Mouse (Mus musculus) MEL (cell line): ENCODE measurements at regions not wholly inside any gene's neighbourhood (a gene's known extent, or its start where the extent isn't known, plus 50 kb on each side); places are given as distances from the start of the nearest gene placed in this dataset.

Experiments used
- DNase-seq: peaks from one replicate; pipeline ENCODE4 v3.0.0; 2011; ENCODE audit warnings: low read depth, low spot score
- H3K27ac ChIP-seq: 2 replicates; pipeline ENCODE4 v1.5.1; 2012; ENCODE audit warnings: low read depth, mild to moderate bottlenecking, control low read depth, low read length, moderate library complexity; ENCODE audit not compliant: control insufficient read depth
- H3K27me3 ChIP-seq, 2 experiments: fragments of 150-350 bp in 1 of 2; sonication (generic) in 1 of 2; 2 replicates each; pipeline ENCODE4 v1.6.1; 2012; ENCODE audit warnings: low read length in 2 of 2, mild to moderate bottlenecking in 2 of 2, improper control_type of control experiment in 1 of 2, moderate library complexity in 1 of 2; ENCODE audit not compliant: insufficient read depth in 2 of 2, control insufficient read depth in 1 of 2
- H3K36me3 ChIP-seq, 2 experiments: 2 replicates each; pipeline ENCODE4 v1.6.1; 2012 to 2014; ENCODE audit warnings: low read length in 2 of 2, improper control_type of control experiment in 1 of 2, inconsistent platforms in 1 of 2, mild to moderate bottlenecking in 1 of 2; ENCODE audit not compliant: insufficient read depth in 2 of 2, control insufficient read depth in 1 of 2
- H3K4me1 ChIP-seq, 2 experiments: fragments of 150-350 bp in 1 of 2; sonication (generic) in 1 of 2; 2 replicates each; pipeline ENCODE4 v1.6.1; 2012; ENCODE audit warnings: low read length in 2 of 2, improper control_type of control experiment in 1 of 2, mild to moderate bottlenecking in 1 of 2; ENCODE audit not compliant: insufficient read depth in 2 of 2, control insufficient read depth in 1 of 2
- H3K4me3 ChIP-seq, 2 experiments: fragments of 150-350 bp in 1 of 2; sonication (generic) in 1 of 2; 2 replicates each; pipeline ENCODE4 v1.5.1; 2012; ENCODE audit warnings: low read depth in 2 of 2, low read length in 2 of 2, mild to moderate bottlenecking in 2 of 2, moderate library complexity in 2 of 2, control low read depth in 1 of 2, improper control_type of control experiment in 1 of 2; ENCODE audit not compliant: control insufficient read depth in 1 of 2, insufficient read depth in 1 of 2
- H3K79me2 ChIP-seq: 2 replicates; pipeline ENCODE4 v1.6.1; 2012; ENCODE audit warnings: mild to moderate bottlenecking, low read length, moderate library complexity; ENCODE audit not compliant: control insufficient read depth, poor library complexity, insufficient read depth
- H3K9ac ChIP-seq: 2 replicates; pipeline ENCODE4 v1.6.1; 2012; ENCODE audit warnings: low read depth, mild to moderate bottlenecking, control low read depth, low read length, moderate library complexity; ENCODE audit not compliant: control insufficient read depth, poor library complexity, severe bottlenecking
- H3K9me3 ChIP-seq: fragments of 150-350 bp; sonication (generic); replicated peaks from 2 replicates; pipeline ENCODE4 v1.6.1; 2012; ENCODE audit warnings: mild to moderate bottlenecking, low read length, improper control_type of control experiment, moderate library complexity; ENCODE audit not compliant: insufficient read depth
- BHLHE40 ChIP-seq: IDR thresholded peaks from 2 replicates; pipeline ENCODE4 v1.6.1; 2012; ENCODE audit warnings: low read depth, mild to moderate bottlenecking, inconsistent platforms, low read length, improper control_type of control experiment, borderline replicate concordance
- CHD1 ChIP-seq: IDR thresholded peaks from 2 replicates; pipeline ENCODE4 v1.6.1; 2012; ENCODE audit warnings: low read depth, mild to moderate bottlenecking, inconsistent platforms, low read length, improper control_type of control experiment
- CHD2 ChIP-seq: IDR thresholded peaks from 2 replicates; pipeline ENCODE4 v1.6.1; 2011; ENCODE audit warnings: low read length, improper control_type of control experiment
- ELF1 ChIP-seq: IDR thresholded peaks from 2 replicates; pipeline ENCODE4 v1.6.1; 2014; ENCODE audit warnings: low read depth, mild to moderate bottlenecking, inconsistent platforms, low read length, improper control_type of control experiment, moderate library complexity
- EP300 ChIP-seq, 2 experiments: IDR thresholded peaks; 2 replicates each; pipeline ENCODE4 v1.6.1; 2011; ENCODE audit warnings: improper control_type of control experiment in 2 of 2, low read length in 2 of 2, low read depth in 1 of 2, mild to moderate bottlenecking in 1 of 2
- GATA1 ChIP-seq: IDR thresholded peaks from 2 replicates; pipeline ENCODE4 v1.6.1; 2011; ENCODE audit warnings: low read depth, low read length, improper control_type of control experiment
- KAT2A ChIP-seq: conservative IDR thresholded peaks from 2 replicates; pipeline ENCODE4 v1.6.1; 2012; ENCODE audit warnings: low read depth, low read length, improper control_type of control experiment, inconsistent platforms
- MAFK ChIP-seq: IDR thresholded peaks from 2 replicates; pipeline ENCODE4 v1.6.1; 2011; ENCODE audit warnings: low read depth, mild to moderate bottlenecking, low read length, improper control_type of control experiment, borderline replicate concordance
- MAX ChIP-seq: IDR thresholded peaks from 2 replicates; pipeline ENCODE4 v1.6.1; 2011; ENCODE audit warnings: low read length, improper control_type of control experiment
- MYC ChIP-seq: IDR thresholded peaks from 2 replicates; pipeline ENCODE4 v1.6.1; 2011; ENCODE audit warnings: low read depth, mild to moderate bottlenecking, low read length, improper control_type of control experiment, moderate library complexity
- NRF1 ChIP-seq: IDR thresholded peaks from 2 replicates; pipeline ENCODE4 v1.6.1; 2014; ENCODE audit warnings: low read depth, mild to moderate bottlenecking, inconsistent platforms, low read length, improper control_type of control experiment, moderate library complexity; ENCODE audit not compliant: poor library complexity, insufficient read depth, severe bottlenecking
- POLR2AphosphoS2 ChIP-seq: IDR thresholded peaks from 2 replicates; pipeline ENCODE4 v1.6.1; 2011; ENCODE audit warnings: low read length, improper control_type of control experiment
- POLR2AphosphoS5 ChIP-seq: IDR thresholded peaks from 2 replicates; pipeline ENCODE4 v1.6.1; 2012; ENCODE audit warnings: low read depth, borderline replicate concordance, mild to moderate bottlenecking, inconsistent platforms, low read length, moderate library complexity, mixed read lengths
- SMC3 ChIP-seq: IDR thresholded peaks from 2 replicates; pipeline ENCODE4 v1.6.1; 2011; ENCODE audit warnings: low read depth, low read length, improper control_type of control experiment
- TAL1 ChIP-seq: IDR thresholded peaks from 2 replicates; pipeline ENCODE4 v1.6.1; 2012; ENCODE audit warnings: mild to moderate bottlenecking, inconsistent platforms, low read length, moderate library complexity, mixed read lengths
- TBP ChIP-seq: IDR thresholded peaks from 2 replicates; pipeline ENCODE4 v1.8.0; 2011; ENCODE audit warnings: low read depth, low read length, improper control_type of control experiment
- TCF12 ChIP-seq: IDR thresholded peaks from 2 replicates; pipeline ENCODE4 v1.6.1; 2014; ENCODE audit warnings: low read depth, mild to moderate bottlenecking, inconsistent platforms, low read length, improper control_type of control experiment, moderate library complexity
- UBTF ChIP-seq: IDR thresholded peaks from 2 replicates; pipeline ENCODE4 v1.6.1; 2012; ENCODE audit warnings: low read depth, mild to moderate bottlenecking, inconsistent platforms, low read length, improper control_type of control experiment, moderate library complexity, borderline replicate concordance; ENCODE audit not compliant: insufficient read depth
- USF2 ChIP-seq, 2 experiments: IDR thresholded peaks; 2 replicates each; pipeline ENCODE4 v1.6.1; 2011 to 2012; ENCODE audit warnings: improper control_type of control experiment in 2 of 2, low read length in 2 of 2, borderline replicate concordance in 1 of 2, inconsistent platforms in 1 of 2, low read depth in 1 of 2, mild to moderate bottlenecking in 1 of 2; ENCODE audit not compliant: insufficient read depth in 1 of 2
- ZC3H11A ChIP-seq: IDR thresholded peaks from 2 replicates; pipeline ENCODE4 v1.6.1; 2012; ENCODE audit warnings: low read depth, mild to moderate bottlenecking, inconsistent platforms, low read length, improper control_type of control experiment
- ZMIZ1 ChIP-seq: IDR thresholded peaks from 2 replicates; pipeline ENCODE4 v1.6.1; 2012; ENCODE audit warnings: low read depth, mild to moderate bottlenecking, inconsistent platforms, low read length, improper control_type of control experiment, moderate library complexity
- ZNF384 ChIP-seq: IDR thresholded peaks from 2 replicates; pipeline ENCODE4 v1.6.1; 2012; ENCODE audit warnings: low read depth, mild to moderate bottlenecking, inconsistent platforms, low read length, improper control_type of control experiment

GRCm38 (mm10) chr9:81140158-81140557, 493.5 kb downstream of the Htr1b start:
- H3K4me3 ChIP-seq = no peak overlapping the region

GRCm38 (mm10) chr9:81136366-81136765, 497.3 kb downstream of the Htr1b start:
- Histone ChIP-seq H3K4me3 (no peak overlapping the region), H3K4me1 (no peaks in the 10 kb centered on the region), H3K27me3 (no peaks in the 10 kb centered on the region), H3K36me3 (no peaks in the 10 kb centered on the region), H3K9me3 (no peaks in the 10 kb centered on the region), H3K27ac (no peak overlapping the region), H3K9ac (no peak overlapping the region), H3K79me2 (no peaks in the 10 kb centered on the region)
- no peak for DNase-seq
- no peak for TF ChIP-seq ELF1
- TF ChIP-seq KAT2A = no peak
- no peak for TF ChIP-seq TCF12
- no peak for TF ChIP-seq CHD2
- no peak for TF ChIP-seq SMC3
- TF ChIP-seq POLR2AphosphoS5 = no peak
- TF ChIP-seq CHD1 = no peak
- TF ChIP-seq ZNF384 = no peak

More at GRCm38 (mm10) chr9:81140158-81140557, 493.5 kb downstream of the Htr1b start:
- Histone ChIP-seq H3K27me3 (no peaks in the 10 kb centered on the region), H3K36me3 (no peaks in the 10 kb centered on the region), H3K9me3 (no peaks in the 10 kb centered on the region), H3K4me1 (no peaks in the 10 kb centered on the region), H3K79me2 (no peaks in the 10 kb centered on the region), H3K9ac (no peak overlapping the region), H3K27ac (no peak overlapping the region)
- DNase-seq = no peak
- no peak for TF ChIP-seq MYC
- no peak for TF ChIP-seq BHLHE40
- TF ChIP-seq ZC3H11A = no peak
- TF ChIP-seq MAFK = no peak
- no peak for TF ChIP-seq POLR2AphosphoS2
- no peak for TF ChIP-seq ZMIZ1
- no peak for TF ChIP-seq TAL1

- H3K4me1 ChIP-seq = no peaks in the 10 kb centered on the region
These were observed 520.6 kb downstream of the Htr1b start for GRCm38 (mm10) chr9:81113044-81113443.

More at GRCm38 (mm10) chr9:81113044-81113443, 520.6 kb downstream of the Htr1b start:
- Histone ChIP-seq H3K36me3 (peaks cover 0 to 2% of the 10 kb centered on the region in 2 experiments; a peak in 1 of 4 replicates), H3K4me3 (no peak overlapping the region), H3K27me3 (no peaks in the 10 kb centered on the region), H3K9me3 (no peaks in the 10 kb centered on the region), H3K27ac (no peak overlapping the region), H3K79me2 (no peaks in the 10 kb centered on the region), H3K9ac (no peak overlapping the region)
- DNase-seq = peak; percentile 59
- TF ChIP-seq POLR2AphosphoS5 (no peak), GATA1 (peak; percentile 31), MAX (no peak), EP300 (IDR thresholded peaks at IDR 0.05; ENCODE audit: low read depth in 1 of 2, low read length in 2 of 2) (peak; percentile 5 to 22; a peak in 2 of 4 replicates), CHD1 (no peak), USF2 (IDR thresholded peaks at IDR 0.05; ENCODE audit: borderline replicate concordance in 1 of 2, insufficient read depth in 1 of 2, low read depth in 1 of 2, low read length in 2 of 2) (no peak), BHLHE40 (no peak), TBP (no peak), UBTF (no peak), NRF1 (no peak)
